Mouse (Mus musculus) stomach, embryonic 16.5 days (tissue): ENCODE measurements around the gene Ceacam19. TPM values are rescaled to one million over a fixed set of nuclear protein-coding genes. Genes with fewer than 3 reads are reported as not detected.

Experiments
- ATAC-seq: fragments of 200-750 bp; cut with Nextera tagmentation; 2 replicates; pipeline ENCODE4 v1.8.0; 2017; ENCODE audit warnings: moderate number of reproducible peaks, moderate TSS enrichment; ENCODE audit not compliant: insufficient read depth, low FRiP score
- H3K27ac ChIP-seq: fragments of 300-500 bp; sonication (generic); 2 replicates; pipeline ENCODE4 v1.5.1; 2014; ENCODE audit warnings: low read length
- H3K27me3 ChIP-seq: fragments of 300-500 bp; sonication (generic); 2 replicates; pipeline ENCODE4 v1.6.1; 2014; ENCODE audit warnings: low read length, control low read depth, mixed read lengths; ENCODE audit not compliant: control insufficient read depth, insufficient read depth
- H3K36me3 ChIP-seq: fragments of 300-500 bp; sonication (generic); 2 replicates; pipeline ENCODE4 v1.6.1; 2014; ENCODE audit warnings: low read length; ENCODE audit not compliant: control insufficient read depth, insufficient read depth
- H3K4me1 ChIP-seq: fragments of 300-500 bp; sonication (generic); 2 replicates; pipeline ENCODE4 v1.6.1; 2014; ENCODE audit warnings: low read length, control low read depth, mixed read lengths; ENCODE audit not compliant: control insufficient read depth, insufficient read depth
- H3K4me2 ChIP-seq: fragments of 300-500 bp; sonication (generic); 2 replicates; pipeline ENCODE4 v1.6.1; 2014; ENCODE audit warnings: low read depth, low read length, mixed read lengths
- H3K4me3 ChIP-seq: fragments of 300-500 bp; sonication (generic); replicated peaks from 2 replicates; pipeline ENCODE4 v1.5.1; 2014; ENCODE audit warnings: mild to moderate bottlenecking, low read length
- H3K9ac ChIP-seq: fragments of 300-500 bp; sonication (generic); 2 replicates; pipeline ENCODE4 v1.6.1; 2014; ENCODE audit warnings: low read length
- H3K9me3 ChIP-seq: fragments of 300-500 bp; sonication (generic); replicated peaks from 2 replicates; pipeline ENCODE4 v1.6.1; 2016; ENCODE audit warnings: low read length, control low read depth; ENCODE audit not compliant: control insufficient read depth
- WGBS: fragments of 180-500 bp; shearing (Covaris S2); extraction: QIAGEN DNeasy Blood & Tissue Kit; methylation state at CpG from one replicate; pipeline ENCODE4 v1.1.7; 2014; 5-methylcytosine and 5-hydroxymethylcytosine counted together
- polyA plus RNA-seq: library from polyadenylated mRNA; unstranded; fragments of >200 nt; fragmentation: Nextera tagmentation; extraction: Ambion mirVana; gene quantifications from 2 replicates; pipeline ENCODE4 v1.2.1, GENCODE M21; 2015

Ceacam19 gene
- polyA plus RNA-seq, 1 experiment from 2014 or later = 3.2 TPM

GRCm38 (mm10) chr7:19830682-19831156 is 57.0 kb downstream of the Ceacam19 start:
- H3K4me2 ChIP-seq = peak overlapping the region; percentile 25; the same call in 1 of the 2 replicates
- H3K27me3 ChIP-seq = no peaks in the 10 kb centered on the region
- ATAC-seq = peak; percentile 86
- H3K36me3 ChIP-seq = no peaks in the 10 kb centered on the region
- no peaks in the 10 kb centered on the region for H3K9me3 ChIP-seq
- peak overlapping the region; percentile 68 for H3K27ac ChIP-seq
- H3K4me3 ChIP-seq = no peak overlapping the region
- 15% methylated on average over 13 of the region's 13 CpGs for WGBS
- peaks cover 29% of the 10 kb centered on the region for H3K4me1 ChIP-seq
- H3K9ac ChIP-seq = peak overlapping the region; percentile 28; the same call in 1 of the 2 replicates

- Histone ChIP-seq H3K27me3 (no peaks in the 10 kb centered on the region), H3K27ac (no peak overlapping the region), H3K4me3 (no peak overlapping the region), H3K9me3 (no peaks in the 10 kb centered on the region), H3K9ac (no peak overlapping the region), H3K4me1 (peaks cover 35% of the 10 kb centered on the region), H3K36me3 (no peaks in the 10 kb centered on the region), H3K4me2 (no peak overlapping the region)
- WGBS = 65% methylated on average over 3 of the region's 3 CpGs
- ATAC-seq = no peak
Measured at GRCm38 (mm10) chr7:19829694-19830093, 58.1 kb downstream of the Ceacam19 start.

- no peak for ATAC-seq
- no peaks in the 10 kb centered on the region for H3K36me3 ChIP-seq
- H3K4me3 ChIP-seq = no peak overlapping the region
- no peak overlapping the region for H3K4me2 ChIP-seq
- H3K4me1 ChIP-seq = peaks cover 45% of the 10 kb centered on the region
- peak overlapping the region; percentile 52; the same call in 1 of the 2 replicates for H3K27ac ChIP-seq
- H3K9ac ChIP-seq = peak overlapping the region; percentile 55; the same call in 1 of the 2 replicates
- H3K9me3 ChIP-seq = no peaks in the 10 kb centered on the region
- H3K27me3 ChIP-seq = no peaks in the 10 kb centered on the region; the same call in 1 of the 2 replicates
- WGBS = 35% methylated on average over 6 of the region's 6 CpGs
Measured at GRCm38 (mm10) chr7:19826756-19827155, 61.0 kb downstream of the Ceacam19 start.

Other genes with a start within 250 kb of the Ceacam19 start
- 58.2 and 59.4 TPM in 2 replicates for gene Clptm1, start 222.9 kb downstream of the Ceacam19 start, polyA plus RNA-seq
- 80.5 and 93.2 TPM in 2 replicates for gene Apoc2, start 210.0 kb downstream of the Ceacam19 start, polyA plus RNA-seq
- gene Gm44805, start 206.5 kb downstream of the Ceacam19 start, polyA plus RNA-seq = 1.2 and 7.2 TPM in 2 replicates
- 11.4 and 16.8 TPM in 2 replicates for gene Apoc4, start 206.5 kb downstream of the Ceacam19 start, polyA plus RNA-seq
- 38.3 and 53.4 TPM in 2 replicates for gene Apoc1, start 195.3 kb downstream of the Ceacam19 start, polyA plus RNA-seq
- 385 and 438 TPM in 2 replicates for gene Apoe, start 188.8 kb downstream of the Ceacam19 start, polyA plus RNA-seq
- 65.2 and 81.8 TPM in 2 replicates for gene Tomm40, start 172.5 kb downstream of the Ceacam19 start, polyA plus RNA-seq
- gene Nectin2, start 137.5 kb downstream of the Ceacam19 start, polyA plus RNA-seq = 98.6 and 104 TPM in 2 replicates
- gene Bcam, start 116.9 kb downstream of the Ceacam19 start, polyA plus RNA-seq = 118 and 122 TPM in 2 replicates
- gene Cblc, start 91.2 kb downstream of the Ceacam19 start, polyA plus RNA-seq = 31.2 and 32.9 TPM in 2 replicates
- 9.2 TPM in 2 replicates for gene Bcl3, start 65.2 kb downstream of the Ceacam19 start, polyA plus RNA-seq
- 0.31 and 0.36 TPM in 2 replicates for gene Gm19345, start 36.0 kb downstream of the Ceacam19 start, polyA plus RNA-seq
- gene Ceacam16, start 26.7 kb downstream of the Ceacam19 start, polyA plus RNA-seq = not detected in 2 replicates
- 13.3 and 15.8 TPM in 2 replicates for gene Pvr, start 33.2 kb upstream of the Ceacam19 start, polyA plus RNA-seq
- gene Igsf23, start 62.8 kb upstream of the Ceacam19 start, polyA plus RNA-seq = 3.1 and 3.8 TPM in 2 replicates
- gene Ceacam20, start 77.4 kb upstream of the Ceacam19 start, polyA plus RNA-seq = 0.27 and 0.39 TPM in 2 replicates
- not detected in 2 replicates for gene Nlrp9b, start 103.5 kb upstream of the Ceacam19 start, polyA plus RNA-seq
- not detected in 2 replicates for gene Vmn1r91, start 211.7 kb upstream of the Ceacam19 start, polyA plus RNA-seq
- not detected in 2 replicates for gene Gm16442, start 234.6 kb upstream of the Ceacam19 start, polyA plus RNA-seq